Mouse (Mus musculus) MEL-GATA-1-ER (cell line): ENCODE data around the gene Camk1d.
"Not testable (repeated sequence)": the region's sequence is repeated elsewhere in the genome, so short reads cannot be mapped to it uniquely, and the experiment has no call there.

ENCODE experiments used
- DNase-seq: peaks from one replicate; pipeline ENCODE4 v3.0.0-alpha.2; 2012; ENCODE audit warnings: low read depth; ENCODE audit errors: extremely low read depth

Gene Camk1d

GRCm38 (mm10) chr2:5403850-5404249 is 310.5 kb downstream of the Camk1d start:
- peak; percentile 22 for DNase-seq

GRCm38 (mm10) chr2:5402036-5402435 is 312.3 kb downstream of the Camk1d start:
- DNase-seq: no peak

DNA sequence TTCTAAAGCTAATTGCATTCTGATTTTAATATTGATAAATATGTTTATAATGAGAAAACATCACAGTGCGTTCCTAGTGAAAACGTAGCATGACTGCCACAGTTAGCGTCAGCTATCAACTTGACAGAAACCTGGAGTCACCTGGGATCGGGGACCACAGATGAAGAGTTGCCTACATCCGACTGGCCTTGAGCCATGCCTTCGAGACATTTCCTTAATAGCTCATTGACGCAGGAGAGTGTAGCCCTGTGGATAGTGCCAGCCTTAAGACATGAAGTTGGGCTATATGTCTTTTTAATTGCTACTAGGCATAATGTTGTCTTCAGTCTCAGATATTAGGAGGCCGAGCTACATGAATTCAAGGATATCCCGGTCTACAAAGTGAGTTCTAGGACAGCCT is 315.8 kb downstream of the Camk1d start:
- no peak for DNase-seq

DNA sequence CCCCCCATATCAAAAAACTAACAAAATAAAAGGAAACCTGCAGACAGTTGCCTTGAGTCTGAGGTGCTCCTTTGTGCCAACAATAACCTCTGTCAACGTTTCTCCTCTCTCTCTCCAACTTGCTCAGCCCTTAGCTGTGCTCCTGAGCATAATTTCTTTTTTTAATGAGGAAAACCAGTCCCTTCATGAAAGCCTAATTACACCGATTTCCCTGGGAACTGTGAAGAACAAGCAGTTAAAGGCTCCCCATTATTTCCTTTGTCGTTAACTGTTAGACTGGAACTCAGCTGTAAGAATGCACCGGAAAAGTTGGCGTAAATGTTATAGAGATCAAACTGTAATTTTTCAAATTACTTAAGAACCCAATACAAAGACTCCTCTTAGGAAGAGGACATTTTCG is 316.3 kb downstream of the Camk1d start:
- DNase-seq: no peak

DNA sequence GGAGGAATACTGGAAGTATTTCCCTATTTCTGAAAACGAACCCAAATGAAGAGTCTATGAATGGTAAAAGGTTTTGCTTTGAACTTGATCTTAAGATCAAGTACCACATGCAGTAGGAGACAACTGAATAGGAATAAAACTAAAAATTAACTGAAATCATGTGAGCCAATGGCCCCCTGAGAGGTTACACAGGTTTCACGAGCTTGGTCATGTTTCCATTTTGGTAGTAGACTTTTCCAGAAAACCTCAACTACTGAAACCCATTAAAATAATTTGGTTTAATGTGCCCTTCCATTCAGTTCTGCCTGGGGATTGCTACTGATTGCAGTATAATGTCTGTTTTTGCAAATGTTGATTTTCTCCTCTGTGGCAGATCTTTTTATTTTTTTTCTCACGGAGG is 316.8 kb downstream of the Camk1d start:
- no peak for DNase-seq

GRCm38 (mm10) chr2:5396415-5396814 is 317.9 kb downstream of the Camk1d start:
- no peak for DNase-seq

DNA sequence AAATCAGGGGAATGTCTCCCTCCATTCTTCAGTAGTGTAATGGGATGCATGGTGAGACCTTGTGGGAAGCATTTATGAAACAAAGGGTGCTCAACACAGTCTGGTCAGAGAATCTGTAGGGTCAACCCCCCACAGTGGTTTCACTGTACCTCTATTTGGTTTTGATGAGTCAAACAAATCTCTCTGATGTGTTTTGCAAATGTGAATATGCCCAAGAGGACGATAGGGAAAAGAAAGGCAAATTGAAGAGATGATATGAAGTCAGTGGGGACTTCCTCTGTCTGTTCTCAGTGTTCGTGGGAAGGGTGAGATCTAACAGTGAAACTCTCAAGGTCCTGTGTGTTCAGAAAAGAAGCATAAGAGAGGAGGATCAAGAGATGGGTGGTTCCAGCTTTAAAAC is 318.4 kb downstream of the Camk1d start:
- DNase-seq: no peak

- DNase-seq: no peak
Observed at GRCm38 (mm10) chr2:5392921-5393320, 321.4 kb downstream of the Camk1d start.

DNA sequence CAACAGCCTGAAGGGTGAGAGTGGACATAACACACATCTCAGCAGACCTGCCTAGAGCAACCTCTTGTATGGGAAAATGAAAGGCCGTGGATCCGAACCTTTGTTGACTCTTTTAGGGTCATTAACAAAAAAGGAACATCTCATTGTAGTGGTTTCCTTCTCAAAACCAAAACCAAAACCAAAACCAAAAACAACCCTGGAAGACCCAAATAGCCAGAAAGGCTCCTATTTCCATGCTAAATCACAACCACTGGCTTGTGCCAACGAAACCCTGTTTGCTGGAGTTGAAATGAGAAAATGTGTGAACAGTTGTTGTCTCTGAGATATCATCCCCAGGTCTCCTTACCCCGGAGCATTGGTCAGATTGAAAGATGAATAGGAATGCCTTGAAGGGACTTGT is 321.8 kb downstream of the Camk1d start:
- DNase-seq: no peak

DNA sequence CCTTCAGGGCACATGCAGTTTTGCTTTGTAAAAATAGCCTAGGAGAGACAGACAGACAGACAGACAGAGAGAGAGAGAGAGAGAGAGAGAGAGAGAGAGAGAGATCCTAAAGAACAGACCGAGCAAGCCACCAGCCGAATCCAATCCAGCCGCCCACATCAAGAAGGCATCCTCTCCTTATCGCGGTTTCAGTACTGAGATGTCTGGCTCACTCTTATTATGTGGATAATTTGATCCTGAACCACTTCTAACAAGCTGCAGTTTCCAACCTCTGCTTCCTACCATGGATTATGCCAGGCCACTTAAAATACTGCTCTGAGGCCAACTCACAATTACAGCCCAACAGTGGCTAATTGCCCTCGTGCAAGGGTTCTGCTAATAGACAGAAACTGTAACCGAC is 325.9 kb downstream of the Camk1d start:
- DNase-seq: no peak

DNA sequence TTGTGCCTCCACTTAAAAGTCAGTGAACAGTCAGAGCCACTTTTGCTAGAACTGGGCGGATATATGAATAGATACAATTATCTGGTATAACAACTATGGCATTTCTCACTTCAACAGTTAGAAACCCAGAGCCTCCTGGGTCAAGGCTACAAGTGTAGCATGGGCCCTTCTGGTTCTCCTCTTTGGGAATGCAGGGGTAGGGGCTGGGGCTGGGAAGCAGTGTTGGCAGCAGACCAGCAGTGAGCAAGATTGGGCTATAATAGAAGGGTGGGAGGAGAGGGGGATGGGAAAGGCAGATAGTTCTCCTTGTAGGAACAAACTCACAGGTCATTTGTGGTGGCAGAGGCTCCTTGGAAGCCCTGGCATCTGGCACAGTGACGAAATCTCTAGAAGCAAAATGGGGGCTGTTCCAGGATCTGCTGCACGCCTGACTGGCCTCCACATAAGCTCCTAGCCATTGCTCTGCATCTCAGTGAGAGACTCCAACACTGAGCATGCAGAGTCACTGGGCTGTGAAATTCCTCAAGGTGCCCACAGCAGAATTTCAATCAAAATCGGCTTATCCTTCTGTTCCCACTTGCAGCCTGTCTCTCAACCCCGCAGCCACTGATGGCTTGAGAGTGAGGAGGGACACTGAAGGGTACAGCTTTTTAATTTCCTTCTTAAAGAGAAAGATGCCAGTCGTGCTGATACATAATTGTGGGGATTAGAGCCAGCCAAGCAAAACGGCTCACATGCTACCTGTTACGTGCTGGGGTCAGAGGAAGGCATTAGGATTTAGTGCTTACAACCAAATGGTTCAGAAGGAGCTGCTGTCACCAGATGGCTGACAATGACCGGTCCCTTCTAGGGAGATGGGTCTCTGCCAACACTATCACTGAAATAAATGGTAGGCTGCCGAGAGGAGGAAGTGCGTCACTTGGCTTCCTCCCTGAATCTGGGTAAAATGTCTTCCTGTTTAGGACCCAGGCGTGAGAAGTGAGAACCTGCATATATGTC is 332.3 kb downstream of the Camk1d start:
- DNase-seq: no peak

- DNase-seq: no peak
Observed at GRCm38 (mm10) chr2:5380973-5381372, 333.3 kb downstream of the Camk1d start.

GRCm38 (mm10) chr2:5378922-5379321 is 335.4 kb downstream of the Camk1d start:
- DNase-seq: not testable (repeated sequence)

DNA sequence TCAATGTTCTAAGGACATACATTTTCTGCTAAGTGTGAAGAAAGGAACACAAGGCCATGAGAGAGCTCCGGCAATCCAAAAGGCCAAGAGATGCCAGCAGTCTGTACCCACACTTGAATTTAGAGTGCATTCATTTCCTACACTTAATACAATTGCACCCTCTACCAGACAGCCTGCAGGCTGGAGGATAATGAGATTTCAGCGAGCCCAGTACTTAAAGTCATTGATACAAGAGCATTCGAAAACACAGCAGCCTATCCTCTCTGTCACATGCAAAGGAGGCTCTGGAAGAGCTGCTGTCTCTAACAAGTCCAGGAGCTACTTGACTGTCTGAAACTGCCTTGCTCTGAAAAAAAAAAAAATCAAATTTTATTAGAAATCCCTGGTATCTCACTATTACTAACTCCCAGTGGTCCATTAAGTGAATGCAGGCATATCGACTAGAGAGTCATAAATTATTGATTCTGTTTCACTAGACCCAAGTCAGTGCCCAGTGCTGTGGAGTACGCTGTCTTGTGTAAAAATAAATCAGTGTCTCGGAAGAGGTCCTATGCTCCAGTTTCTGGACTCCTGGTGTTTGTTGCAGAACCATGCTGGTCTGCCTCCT is 336.1 kb downstream of the Camk1d start:
- DNase-seq: no peak

- no peak for DNase-seq
Observed at GRCm38 (mm10) chr2:5372886-5373429, 341.4 kb downstream of the Camk1d start.

GRCm38 (mm10) chr2:5371316-5371715 is 343.0 kb downstream of the Camk1d start:
- DNase-seq: no peak

DNA sequence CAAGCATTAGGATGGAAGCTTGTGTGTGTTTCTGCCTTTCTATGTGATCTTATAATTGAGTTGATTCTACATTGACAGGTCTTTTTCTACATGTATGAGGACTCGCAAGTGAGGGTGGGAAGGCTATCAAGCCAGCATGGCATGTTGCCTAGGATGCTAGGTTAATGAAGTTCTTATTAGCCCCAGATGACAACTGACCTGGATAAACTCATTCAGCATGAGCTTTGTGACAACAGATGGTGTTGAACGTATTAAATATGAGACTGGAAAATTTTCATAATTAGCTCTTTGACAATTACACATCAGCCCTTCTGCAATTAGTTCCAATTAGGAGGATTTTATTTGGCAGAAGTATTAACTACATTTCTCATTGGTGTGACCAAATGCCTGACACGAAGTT is 343.7 kb downstream of the Camk1d start:
- no peak for DNase-seq

GRCm38 (mm10) chr2:5363836-5364235 is 350.5 kb downstream of the Camk1d start:
- DNase-seq: no peak

GRCm38 (mm10) chr2:5358049-5358448 is 356.3 kb downstream of the Camk1d start:
- no peak for DNase-seq

GRCm38 (mm10) chr2:5357056-5357455 is 357.3 kb downstream of the Camk1d start:
- DNase-seq: no peak

DNA sequence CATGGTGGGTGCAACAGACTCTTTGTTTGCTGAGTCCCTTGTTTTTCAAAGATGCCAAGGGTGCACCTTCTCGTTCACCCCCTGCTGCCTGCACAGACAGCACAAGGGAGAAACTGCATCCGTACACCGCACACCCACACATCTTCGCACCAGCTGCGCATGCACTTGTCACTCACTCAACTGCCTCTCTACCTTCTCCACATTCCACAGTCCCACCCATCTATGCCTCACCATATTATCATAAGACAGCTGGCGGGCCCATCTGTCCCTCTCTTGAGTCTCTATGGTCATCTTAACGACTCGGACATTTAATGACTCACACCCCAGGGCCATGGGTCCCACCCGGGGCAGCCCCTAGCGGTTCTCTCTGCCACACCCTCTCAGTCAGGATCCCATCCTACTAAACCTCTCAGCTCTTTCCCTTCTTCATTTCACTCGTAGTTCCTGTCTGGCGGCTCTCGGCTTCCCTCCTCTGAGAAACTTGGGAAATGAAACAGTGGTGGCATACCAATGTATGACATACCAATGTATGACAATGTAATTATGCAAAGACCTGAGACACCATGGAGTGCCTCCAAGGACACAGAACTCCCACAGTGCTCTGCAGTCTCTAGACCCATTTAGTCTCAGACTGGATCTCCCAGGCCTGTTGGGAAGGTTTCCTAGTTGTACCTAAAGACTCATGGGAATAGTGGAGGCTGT is 361.3 kb downstream of the Camk1d start:
- no peak for DNase-seq

- DNase-seq: no peak
Observed at GRCm38 (mm10) chr2:5345344-5345743, 369.0 kb downstream of the Camk1d start.
